Mouse (Mus musculus) CH12.LX (cell line): Measurements from ENCODE around the gene Dmrtc2. TPM values are rescaled to one million over a fixed set of nuclear protein-coding genes. Genes with fewer than 3 reads are reported as not detected.

ENCODE experiments used
- DNase-seq: peaks from one replicate; pipeline ENCODE4 v3.0.0-alpha.2; 2013; ENCODE audit errors: extremely low read depth
- H3K27ac ChIP-seq: 2 replicates; pipeline ENCODE4 v1.5.1; 2012; ENCODE audit warnings: low read depth, mild to moderate bottlenecking, control low read depth, moderate library complexity; ENCODE audit not compliant: insufficient read depth
- H3K27me3 ChIP-seq: replicated peaks from 2 replicates; pipeline ENCODE3; 2012; ENCODE audit warnings: inconsistent platforms
- H3K36me3 ChIP-seq, 2 experiments: replicated peaks in 1 of 2; 2 replicates each; pipeline versions ENCODE3 to v1.6.1; 2012; ENCODE audit warnings: inconsistent platforms in 1 of 2, low read length in 1 of 2, mild to moderate bottlenecking in 1 of 2, mixed read lengths in 1 of 2, moderate library complexity in 1 of 2; ENCODE audit not compliant: control insufficient read depth in 1 of 2, insufficient read depth in 1 of 2
- H3K4me1 ChIP-seq, 2 experiments: 2 replicates each; pipeline ENCODE4 v1.6.1; 2012; ENCODE audit warnings: inconsistent platforms in 1 of 2, moderate library complexity in 1 of 2; ENCODE audit not compliant: insufficient read depth in 2 of 2, control insufficient read depth in 1 of 2
- H3K4me2 ChIP-seq: 2 replicates; pipeline ENCODE4 v1.6.1; 2012; ENCODE audit warnings: low read depth, mild to moderate bottlenecking, control low read depth; ENCODE audit not compliant: poor library complexity, insufficient read depth, severe bottlenecking
- H3K4me3 ChIP-seq, 3 experiments: fragments of 150-350 bp in 1 of 3; sonication (generic) in 1 of 3; replicated peaks in 1 of 3; 2 replicates each; pipeline versions ENCODE3 to v1.5.1; 2011 to 2012; ENCODE audit warnings: low read depth in 2 of 3, low read length in 2 of 3, mild to moderate bottlenecking in 2 of 3, moderate library complexity in 2 of 3, control low read depth in 1 of 3, improper control_type of control experiment in 1 of 3, inconsistent platforms in 1 of 3, mixed read lengths in 1 of 3; ENCODE audit not compliant: poor library complexity in 1 of 3
- H3K79me2 ChIP-seq: replicated peaks from 2 replicates; pipeline ENCODE4 v1.6.1; 2012; ENCODE audit warnings: mild to moderate bottlenecking, moderate library complexity; ENCODE audit not compliant: control insufficient read depth, poor library complexity, insufficient read depth, severe bottlenecking; ENCODE audit errors: extremely low read depth
- H3K9ac ChIP-seq: 2 replicates; pipeline ENCODE4 v1.6.1; 2012; ENCODE audit warnings: low read depth, mild to moderate bottlenecking, control low read depth, moderate library complexity; ENCODE audit not compliant: insufficient read depth
- H3K9me3 ChIP-seq: replicated peaks from 2 replicates; pipeline ENCODE3; 2012; ENCODE audit warnings: low read length, inconsistent platforms, mixed read lengths
- BHLHE40 ChIP-seq: IDR thresholded peaks from 2 replicates; pipeline ENCODE4 v1.6.1; 2011; ENCODE audit warnings: mild to moderate bottlenecking, low read depth, low read length, improper control_type of control experiment
- CHD2 ChIP-seq: IDR thresholded peaks from 2 replicates; pipeline ENCODE4 v1.6.1; 2011; ENCODE audit warnings: low read length, improper control_type of control experiment
- CTCF ChIP-seq, 2 experiments: IDR thresholded peaks in 1 of 2; conservative IDR thresholded peaks in 1 of 2; 2 replicates each; pipeline ENCODE4 v1.5.1; 2011 to 2012; ENCODE audit warnings: low read depth in 2 of 2, low read length in 2 of 2, improper control_type of control experiment in 1 of 2, inconsistent platforms in 1 of 2, mild to moderate bottlenecking in 1 of 2, moderate library complexity in 1 of 2
- ELF1 ChIP-seq: IDR thresholded peaks from 2 replicates; pipeline ENCODE4 v1.6.1; 2014; ENCODE audit warnings: low read depth, mild to moderate bottlenecking, inconsistent platforms, low read length, improper control_type of control experiment
- EP300 ChIP-seq: IDR thresholded peaks from 2 replicates; pipeline ENCODE4 v1.6.1; 2011; ENCODE audit warnings: low read length, improper control_type of control experiment
- ETS1 ChIP-seq: conservative IDR thresholded peaks from 2 replicates; pipeline ENCODE4 v1.6.1; 2012; ENCODE audit warnings: low read depth, mild to moderate bottlenecking, inconsistent platforms, low read length, improper control_type of control experiment, moderate library complexity
- GABPA ChIP-seq: IDR thresholded peaks from 2 replicates; pipeline ENCODE4 v1.6.1; 2012; ENCODE audit warnings: low read depth, low read length, improper control_type of control experiment, inconsistent platforms; ENCODE audit not compliant: insufficient replicate concordance
- HCFC1 ChIP-seq: IDR thresholded peaks from 2 replicates; pipeline ENCODE4 v1.6.1; 2012; ENCODE audit warnings: low read depth, mild to moderate bottlenecking, inconsistent platforms, low read length, improper control_type of control experiment
- IRF4 ChIP-seq: IDR thresholded peaks from 2 replicates; pipeline ENCODE4 v1.6.1; 2014; ENCODE audit warnings: low read depth, mild to moderate bottlenecking, inconsistent platforms, low read length, improper control_type of control experiment
- JUN ChIP-seq: IDR thresholded peaks from 2 replicates; pipeline ENCODE4 v1.6.1; 2011; ENCODE audit warnings: low read depth, mild to moderate bottlenecking, low read length, improper control_type of control experiment, moderate library complexity; ENCODE audit not compliant: insufficient read depth
- JUND ChIP-seq: conservative IDR thresholded peaks from 2 replicates; pipeline ENCODE4 v1.6.1; 2011; ENCODE audit warnings: low read depth, low read length, improper control_type of control experiment
- KAT2A ChIP-seq: IDR thresholded peaks from 2 replicates; pipeline ENCODE4 v1.6.1; 2012; ENCODE audit warnings: low read length, improper control_type of control experiment, inconsistent platforms; ENCODE audit not compliant: insufficient replicate concordance
- MAX ChIP-seq: IDR thresholded peaks from 2 replicates; pipeline ENCODE4 v1.6.1; 2011; ENCODE audit warnings: low read length, improper control_type of control experiment
- MAZ ChIP-seq: IDR thresholded peaks from 2 replicates; pipeline ENCODE4 v1.6.1; 2012; ENCODE audit warnings: low read depth, mild to moderate bottlenecking, inconsistent platforms, low read length, improper control_type of control experiment, moderate library complexity
- MEF2A ChIP-seq: IDR thresholded peaks from 2 replicates; pipeline ENCODE4 v1.6.1; 2014; ENCODE audit warnings: low read depth, mild to moderate bottlenecking, inconsistent platforms, low read length, improper control_type of control experiment, borderline replicate concordance
- MXI1 ChIP-seq: IDR thresholded peaks from 2 replicates; pipeline ENCODE4 v1.6.1; 2011; ENCODE audit warnings: mild to moderate bottlenecking, low read depth, low read length, improper control_type of control experiment
- MYC ChIP-seq: IDR thresholded peaks from 2 replicates; pipeline ENCODE4 v1.6.1; 2011; ENCODE audit warnings: low read depth, mild to moderate bottlenecking, improper control_type of control experiment, low read length
- NELFE ChIP-seq: IDR thresholded peaks from 2 replicates; pipeline ENCODE4 v1.6.1; 2011; ENCODE audit warnings: low read depth, low read length, improper control_type of control experiment
- NRF1 ChIP-seq: IDR thresholded peaks from 2 replicates; pipeline ENCODE4 v1.6.1; 2014; ENCODE audit warnings: low read depth, mild to moderate bottlenecking, inconsistent platforms, low read length, improper control_type of control experiment, moderate library complexity
- PAX5 ChIP-seq: IDR thresholded peaks from 2 replicates; pipeline ENCODE4 v1.6.1; 2012; ENCODE audit warnings: low read length, inconsistent platforms, mixed read lengths
- POLR2A ChIP-seq: IDR thresholded peaks from 2 replicates; pipeline ENCODE4 v1.6.1; 2011; ENCODE audit warnings: low read depth, mild to moderate bottlenecking, improper control_type of control experiment, low read length
- POLR2AphosphoS2 ChIP-seq: IDR thresholded peaks from 2 replicates; pipeline ENCODE4 v1.6.1; 2011; ENCODE audit warnings: low read depth, low read length, improper control_type of control experiment
- RAD21 ChIP-seq: IDR thresholded peaks from 2 replicates; pipeline ENCODE4 v1.6.1; 2011; ENCODE audit warnings: low read depth, mild to moderate bottlenecking, low read length, improper control_type of control experiment, moderate library complexity
- RCOR1 ChIP-seq: conservative IDR thresholded peaks from 2 replicates; pipeline ENCODE4 v1.6.1; 2012; ENCODE audit warnings: low read depth, mild to moderate bottlenecking, inconsistent platforms, low read length, improper control_type of control experiment
- SIN3A ChIP-seq: IDR thresholded peaks from 2 replicates; pipeline ENCODE4 v1.6.1; 2012; ENCODE audit warnings: low read length, improper control_type of control experiment, inconsistent platforms
- SMC3 ChIP-seq: IDR thresholded peaks from 2 replicates; pipeline ENCODE4 v1.6.1; 2011; ENCODE audit warnings: low read depth, low read length, improper control_type of control experiment
- TBP ChIP-seq: conservative IDR thresholded peaks from 2 replicates; pipeline ENCODE4 v1.6.1; 2011; ENCODE audit warnings: low read depth, low read length, improper control_type of control experiment
- TCF12 ChIP-seq: IDR thresholded peaks from 2 replicates; pipeline ENCODE4 v1.6.1; 2014; ENCODE audit warnings: low read depth, mild to moderate bottlenecking, inconsistent platforms, low read length, improper control_type of control experiment
- UBTF ChIP-seq: IDR thresholded peaks from 2 replicates; pipeline ENCODE4 v1.6.1; 2012; ENCODE audit warnings: low read depth, mild to moderate bottlenecking, inconsistent platforms, low read length, improper control_type of control experiment, moderate library complexity
- USF1 ChIP-seq: IDR thresholded peaks from 2 replicates; pipeline ENCODE4 v1.6.1; 2014; ENCODE audit warnings: low read depth, mild to moderate bottlenecking, inconsistent platforms, low read length, improper control_type of control experiment
- USF2 ChIP-seq: conservative IDR thresholded peaks from 2 replicates; pipeline ENCODE4 v1.6.1; 2011; ENCODE audit warnings: low read depth, low read length, improper control_type of control experiment
- ZC3H11A ChIP-seq: IDR thresholded peaks from 2 replicates; pipeline ENCODE4 v1.6.1; 2012; ENCODE audit warnings: low read depth, mild to moderate bottlenecking, inconsistent platforms, low read length, improper control_type of control experiment
- ZKSCAN1 ChIP-seq: IDR thresholded peaks from 2 replicates; pipeline ENCODE4 v1.6.1; 2012; ENCODE audit warnings: low read depth, inconsistent platforms, low read length, improper control_type of control experiment, borderline replicate concordance
- ZMIZ1 ChIP-seq: IDR thresholded peaks from 2 replicates; pipeline ENCODE4 v1.6.1; 2012; ENCODE audit warnings: low read depth, mild to moderate bottlenecking, inconsistent platforms, low read length, improper control_type of control experiment
- ZNF384 ChIP-seq: IDR thresholded peaks from 2 replicates; pipeline ENCODE4 v1.6.1; 2012; ENCODE audit warnings: low read depth, low read length, improper control_type of control experiment, inconsistent platforms
- dilution Hi-C: fragments of 300-500 bp; cut with MboI; formaldehyde crosslinking; loops from 2 replicates; pipeline ENCODE4 v1.14.3; 2020; ENCODE audit warnings: low sequenced_read_pairs; ENCODE audit not compliant: extremely low pct_unique_long_range_greater_than_20kb, extremely low pct_ligation_motif_present
- in situ Hi-C: fragments of 300-500 bp; cut with MboI; formaldehyde crosslinking; loops from 3 replicates; pipeline ENCODE4 v1.14.3; 2019; ENCODE audit warnings: low sequenced_read_pairs, low pct_ligation_motif_present, low pct_unique_long_range_greater_than_20kb, mixed read lengths
- polyA plus RNA-seq: library from polyadenylated mRNA; unstranded; fragments of >175 nt; gene quantifications from 2 replicates; pipeline ENCODE4 v1.2.1, GENCODE M21; 2012; ENCODE audit warnings: low read depth; ENCODE audit not compliant: insufficient read length
- total RNA-seq, 2 experiments: library from RNA; depleted of rRNA; stranded (reverse); fragments of 300-350 nt in 1 of 2; fragments of >200 nt in 1 of 2; gene quantifications; 2 replicates each; pipeline ENCODE4 v1.2.3; 2012 to 2014

Gene Dmrtc2
- total and polyA plus RNA-seq, 3 experiments: not detected

DNA sequence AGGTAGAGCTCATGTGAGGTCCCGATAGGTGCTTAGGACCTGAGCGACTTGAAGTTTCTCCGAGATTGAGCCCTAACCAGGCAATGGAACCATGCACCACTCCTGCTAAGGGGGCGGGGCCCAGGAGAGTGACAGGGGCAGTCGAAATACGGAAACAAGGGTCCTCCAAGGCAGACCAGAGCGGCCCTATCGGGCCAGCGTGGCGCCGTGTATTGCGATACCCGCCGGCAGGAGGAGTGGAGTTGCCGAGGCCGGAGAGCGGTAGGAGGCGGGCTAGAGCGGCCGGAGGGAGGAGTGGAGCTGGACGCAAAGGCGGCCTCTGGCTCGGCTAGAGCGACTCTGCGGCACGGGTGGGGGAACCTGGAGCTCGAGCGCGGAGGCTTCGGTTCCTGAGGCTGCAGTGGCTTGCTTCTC lies 34.2 kb downstream of the Dmrtc2 start (continued):
- no peak for TF ChIP-seq RCOR1
- peak; percentile 79 for TF ChIP-seq BHLHE40
- TF ChIP-seq USF2: no peak
- TF ChIP-seq ZNF384: no peak
- peak; percentile 63 for TF ChIP-seq NELFE
- TF ChIP-seq GABPA: peak; percentile 95
- TF ChIP-seq SMC3: 0 out of 2 replicates have a peak, but pooled peaks have one; percentile 16
- peak; percentile 70 for TF ChIP-seq IRF4

DNA sequence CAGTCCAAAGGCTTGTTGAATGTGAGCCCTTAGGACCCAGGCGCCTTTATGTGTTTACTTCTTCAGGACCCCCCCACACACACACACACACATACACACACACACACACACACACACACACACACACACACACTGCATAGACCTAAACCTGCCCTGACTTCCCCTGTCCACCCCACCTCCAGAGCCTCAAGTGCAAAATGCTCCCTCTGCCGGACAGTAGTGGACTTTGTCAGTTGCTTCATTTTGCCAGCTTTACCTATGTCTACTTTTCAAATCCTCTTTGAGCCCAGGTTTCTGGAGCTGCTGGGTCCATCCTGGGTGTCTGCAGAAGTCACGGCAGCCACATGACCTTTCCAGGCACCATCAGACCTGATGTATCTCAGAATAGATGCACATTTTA lies 35.1 kb downstream of the Dmrtc2 start:
- Histone ChIP-seq H3K4me2 (peak overlapping the region; percentile 92), H3K27ac (peak overlapping the region; percentile 15; the same call in 1 of the 2 replicates), H3K4me1 (peaks cover 19 to 48% of the 10 kb centered on the region in 2 experiments), H3K4me3 (peak overlapping the region; percentile 69 to 79 (median 77)), H3K79me2 (peaks cover 34% of the 10 kb centered on the region), H3K9me3 (no peaks in the 10 kb centered on the region), H3K36me3 (peaks cover 41 to 62% of the 10 kb centered on the region in 2 experiments), H3K9ac (peak overlapping the region; percentile 79), H3K27me3 (no peaks in the 10 kb centered on the region)
- DNase-seq: peak; percentile 86
- dilution Hi-C loops (no loop called here), in situ Hi-C loops (loop anchor here (10.0 kb wide), 1 partner anchor 50 kb away; no protein-coding TSS in a partner anchor)
- TF ChIP-seq ELF1 (peak; percentile 60), KAT2A (no peak), IRF4 (no peak; the same call in 1 of the 2 replicates), GABPA (no peak), USF2 (no peak), MXI1 (peak; percentile 58), HCFC1 (peak; percentile 55), SIN3A (peak; percentile 92), TBP (no peak), CTCF (conservative IDR thresholded peaks at IDR 0.05 in 1 of 2, IDR thresholded peaks at IDR 0.05 in 1 of 2; ENCODE audit: low read depth in 2 of 2, low read length in 2 of 2) (peak; percentile 14 to 83; a peak in 3 of 4 replicates), CHD2 (no peak; the same call in 1 of the 2 replicates), SMC3 (peak; percentile 91), ZC3H11A (peak; percentile 23; the same call in 1 of the 2 replicates), NELFE (peak; percentile 49; the same call in 1 of the 2 replicates), ZKSCAN1 (no peak), ZMIZ1 (no peak), ZNF384 (no peak), POLR2AphosphoS2 (no peak), ETS1 (0 out of 2 replicates have a peak, but pooled peaks have one; percentile 8), PAX5 (no peak), NRF1 (no peak), POLR2A (no peak), TCF12 (0 out of 2 replicates have a peak, but pooled peaks have one; percentile 34), MYC (peak; percentile 44; the same call in 1 of the 2 replicates), BHLHE40 (no peak; the same call in 1 of the 2 replicates), UBTF (no peak), MEF2A (0 out of 2 replicates have a peak, but pooled peaks have one; percentile 33), MAZ (peak; percentile 92), MAX (peak; percentile 34; the same call in 1 of the 2 replicates), EP300 (no peak), RCOR1 (no peak), USF1 (no peak), JUND (no peak), RAD21 (peak; percentile 60), JUN (no peak)
